Mouse (Mus musculus) spleen, embryonic (tissue): ENCODE measurements around the gene Lrrfip2.

Experiments
- CTCF ChIA-PET: fragments of 350-600 bp; sonication (Branson Sonifier 250); formaldehyde crosslinking; loops from one replicate; lab custom pipeline; 2022; lab: Charles Lee

Gene Lrrfip2

GRCm38 (mm10) chr9:111117794-111118251, 431 bp downstream of the Lrrfip2 start:
- CTCF ChIA-PET, result no interaction called here

- CTCF ChIA-PET, result interaction anchor here (0.5 kb wide), 1 partner anchor 11 kb away, joined by 3 read pairs; no protein-coding TSS in a partner anchor
Observed at GRCm38 (mm10) chr9:111118252-111118890, 979 bp downstream of the Lrrfip2 start.

- CTCF ChIA-PET, result interaction anchor here (0.5 to 0.6 kb wide), 2 partner anchors 11 to 79 kb away, joined by 3 to 9 read pairs; no protein-coding TSS in a partner anchor
Observed at GRCm38 (mm10) chr9:111118891-111119441, 1.6 kb downstream of the Lrrfip2 start.

GRCm38 (mm10) chr9:111122446-111122845, 5.1 kb downstream of the Lrrfip2 start:
- CTCF ChIA-PET, result interaction anchor here (0.5 kb wide), 1 partner anchor 711 kb away, joined by 3 read pairs; no protein-coding TSS in a partner anchor

- CTCF ChIA-PET, result no interaction called here
Observed at GRCm38 (mm10) chr9:111123336-111123735, 5.9 kb downstream of the Lrrfip2 start.

GRCm38 (mm10) chr9:111124440-111124839, 7.0 kb downstream of the Lrrfip2 start:
- CTCF ChIA-PET, result no interaction called here

- CTCF ChIA-PET, result no interaction called here
Observed at GRCm38 (mm10) chr9:111126735-111127134, 9.3 kb downstream of the Lrrfip2 start.

GRCm38 (mm10) chr9:111127749-111128148, 10.4 kb downstream of the Lrrfip2 start:
- CTCF ChIA-PET, result no interaction called here

GRCm38 (mm10) chr9:111130126-111130525, 12.7 kb downstream of the Lrrfip2 start:
- CTCF ChIA-PET, result interaction anchor here (0.7 kb wide), 1 partner anchor 12 kb away, joined by 3 read pairs; no protein-coding TSS in a partner anchor

GRCm38 (mm10) chr9:111138161-111138560, 20.8 kb downstream of the Lrrfip2 start:
- CTCF ChIA-PET, result no interaction called here

- CTCF ChIA-PET, result no interaction called here
Observed at GRCm38 (mm10) chr9:111142721-111143120, 25.3 kb downstream of the Lrrfip2 start.

GRCm38 (mm10) chr9:111143387-111143786, 26.0 kb downstream of the Lrrfip2 start:
- CTCF ChIA-PET, result no interaction called here

GRCm38 (mm10) chr9:111144711-111145110, 27.3 kb downstream of the Lrrfip2 start:
- CTCF ChIA-PET, result no interaction called here

GRCm38 (mm10) chr9:111145497-111146190, 28.3 kb downstream of the Lrrfip2 start:
- CTCF ChIA-PET, result interaction anchor here (0.7 kb wide), 1 partner anchor 53 kb away, joined by 3 read pairs; no protein-coding TSS in a partner anchor

GRCm38 (mm10) chr9:111146216-111146798, 28.9 kb downstream of the Lrrfip2 start:
- CTCF ChIA-PET, result no interaction called here

- CTCF ChIA-PET, result interaction anchor here (0.7 kb wide), 1 partner anchor 28 kb away, joined by 5 read pairs; no protein-coding TSS in a partner anchor
Observed at GRCm38 (mm10) chr9:111148006-111148405, 30.6 kb downstream of the Lrrfip2 start.

GRCm38 (mm10) chr9:111148414-111148813, 31.0 kb downstream of the Lrrfip2 start:
- CTCF ChIA-PET, result no interaction called here

- CTCF ChIA-PET, result no interaction called here
Observed at GRCm38 (mm10) chr9:111149188-111149945, 32.0 kb downstream of the Lrrfip2 start.

- CTCF ChIA-PET, result no interaction called here
Observed at GRCm38 (mm10) chr9:111152314-111152897, 35.0 kb downstream of the Lrrfip2 start.

- CTCF ChIA-PET, result no interaction called here
Observed at GRCm38 (mm10) chr9:111153026-111153425, 35.6 kb downstream of the Lrrfip2 start.
